Mouse (Mus musculus): Measurements from ENCODE around the gene Slc7a6.

GRCm38 (mm10) chr8:106231536-106231935 lies 62.9 kb downstream of the Slc7a6 start:
- peak; percentile 93 for TF ChIP-seq MYOD1 (IDR thresholded peaks at IDR 0.05; ENCODE audit: control insufficient read depth, insufficient read length, low read depth)
- TF ChIP-seq CTCF (IDR thresholded peaks at IDR 0.05; ENCODE audit: control insufficient read depth, insufficient read depth, insufficient read length): no peak

Data from C2C12 (cell line).